Mouse (Mus musculus) CH12.LX (cell line): ENCODE results near the gene Exoc6b. TPM values are rescaled to one million over a fixed set of nuclear protein-coding genes. Genes with fewer than 3 reads are reported as not detected.

Experiments used
- DNase-seq: peaks from one replicate; pipeline ENCODE4 v3.0.0-alpha.2; 2013; ENCODE audit errors: extremely low read depth
- H3K27ac ChIP-seq: 2 replicates; pipeline ENCODE4 v1.5.1; 2012; ENCODE audit warnings: low read depth, mild to moderate bottlenecking, control low read depth, moderate library complexity; ENCODE audit not compliant: insufficient read depth
- H3K27me3 ChIP-seq: replicated peaks from 2 replicates; pipeline ENCODE3; 2012; ENCODE audit warnings: inconsistent platforms
- H3K36me3 ChIP-seq, 2 experiments: replicated peaks in 1 of 2; 2 replicates each; pipeline versions ENCODE3 to v1.6.1; 2012; ENCODE audit warnings: inconsistent platforms in 1 of 2, low read length in 1 of 2, mild to moderate bottlenecking in 1 of 2, mixed read lengths in 1 of 2, moderate library complexity in 1 of 2; ENCODE audit not compliant: control insufficient read depth in 1 of 2, insufficient read depth in 1 of 2
- H3K4me1 ChIP-seq, 2 experiments: 2 replicates each; pipeline ENCODE4 v1.6.1; 2012; ENCODE audit warnings: inconsistent platforms in 1 of 2, moderate library complexity in 1 of 2; ENCODE audit not compliant: insufficient read depth in 2 of 2, control insufficient read depth in 1 of 2
- H3K4me2 ChIP-seq: 2 replicates; pipeline ENCODE4 v1.6.1; 2012; ENCODE audit warnings: low read depth, mild to moderate bottlenecking, control low read depth; ENCODE audit not compliant: poor library complexity, insufficient read depth, severe bottlenecking
- H3K4me3 ChIP-seq, 3 experiments: fragments of 150-350 bp in 1 of 3; sonication (generic) in 1 of 3; replicated peaks in 1 of 3; 2 replicates each; pipeline versions ENCODE3 to v1.5.1; 2011 to 2012; ENCODE audit warnings: low read depth in 2 of 3, low read length in 2 of 3, mild to moderate bottlenecking in 2 of 3, moderate library complexity in 2 of 3, control low read depth in 1 of 3, improper control_type of control experiment in 1 of 3, inconsistent platforms in 1 of 3, mixed read lengths in 1 of 3; ENCODE audit not compliant: poor library complexity in 1 of 3
- H3K79me2 ChIP-seq: replicated peaks from 2 replicates; pipeline ENCODE4 v1.6.1; 2012; ENCODE audit warnings: mild to moderate bottlenecking, moderate library complexity; ENCODE audit not compliant: control insufficient read depth, poor library complexity, insufficient read depth, severe bottlenecking; ENCODE audit errors: extremely low read depth
- H3K9ac ChIP-seq: 2 replicates; pipeline ENCODE4 v1.6.1; 2012; ENCODE audit warnings: low read depth, mild to moderate bottlenecking, control low read depth, moderate library complexity; ENCODE audit not compliant: insufficient read depth
- H3K9me3 ChIP-seq: replicated peaks from 2 replicates; pipeline ENCODE3; 2012; ENCODE audit warnings: low read length, inconsistent platforms, mixed read lengths
- BHLHE40 ChIP-seq: IDR thresholded peaks from 2 replicates; pipeline ENCODE4 v1.6.1; 2011; ENCODE audit warnings: mild to moderate bottlenecking, low read depth, low read length, improper control_type of control experiment
- CHD1 ChIP-seq: IDR thresholded peaks from 2 replicates; pipeline ENCODE4 v1.6.1; 2012; ENCODE audit warnings: low read depth, low read length, improper control_type of control experiment, inconsistent platforms
- CHD2 ChIP-seq: IDR thresholded peaks from 2 replicates; pipeline ENCODE4 v1.6.1; 2011; ENCODE audit warnings: low read length, improper control_type of control experiment
- CTCF ChIP-seq, 2 experiments: IDR thresholded peaks in 1 of 2; conservative IDR thresholded peaks in 1 of 2; 2 replicates each; pipeline ENCODE4 v1.5.1; 2011 to 2012; ENCODE audit warnings: low read depth in 2 of 2, low read length in 2 of 2, improper control_type of control experiment in 1 of 2, inconsistent platforms in 1 of 2, mild to moderate bottlenecking in 1 of 2, moderate library complexity in 1 of 2
- ELF1 ChIP-seq: IDR thresholded peaks from 2 replicates; pipeline ENCODE4 v1.6.1; 2014; ENCODE audit warnings: low read depth, mild to moderate bottlenecking, inconsistent platforms, low read length, improper control_type of control experiment
- ETS1 ChIP-seq: conservative IDR thresholded peaks from 2 replicates; pipeline ENCODE4 v1.6.1; 2012; ENCODE audit warnings: low read depth, mild to moderate bottlenecking, inconsistent platforms, low read length, improper control_type of control experiment, moderate library complexity
- HCFC1 ChIP-seq: IDR thresholded peaks from 2 replicates; pipeline ENCODE4 v1.6.1; 2012; ENCODE audit warnings: low read depth, mild to moderate bottlenecking, inconsistent platforms, low read length, improper control_type of control experiment
- MAFK ChIP-seq: IDR thresholded peaks from 2 replicates; pipeline ENCODE4 v1.6.1; 2011; ENCODE audit warnings: low read length, improper control_type of control experiment; ENCODE audit not compliant: insufficient replicate concordance
- MAX ChIP-seq: IDR thresholded peaks from 2 replicates; pipeline ENCODE4 v1.6.1; 2011; ENCODE audit warnings: low read length, improper control_type of control experiment
- MAZ ChIP-seq: IDR thresholded peaks from 2 replicates; pipeline ENCODE4 v1.6.1; 2012; ENCODE audit warnings: low read depth, mild to moderate bottlenecking, inconsistent platforms, low read length, improper control_type of control experiment, moderate library complexity
- MYC ChIP-seq: IDR thresholded peaks from 2 replicates; pipeline ENCODE4 v1.6.1; 2011; ENCODE audit warnings: low read depth, mild to moderate bottlenecking, improper control_type of control experiment, low read length
- NRF1 ChIP-seq: IDR thresholded peaks from 2 replicates; pipeline ENCODE4 v1.6.1; 2014; ENCODE audit warnings: low read depth, mild to moderate bottlenecking, inconsistent platforms, low read length, improper control_type of control experiment, moderate library complexity
- POLR2A ChIP-seq: IDR thresholded peaks from 2 replicates; pipeline ENCODE4 v1.6.1; 2011; ENCODE audit warnings: low read depth, mild to moderate bottlenecking, improper control_type of control experiment, low read length
- RAD21 ChIP-seq: IDR thresholded peaks from 2 replicates; pipeline ENCODE4 v1.6.1; 2011; ENCODE audit warnings: low read depth, mild to moderate bottlenecking, low read length, improper control_type of control experiment, moderate library complexity
- RCOR1 ChIP-seq: conservative IDR thresholded peaks from 2 replicates; pipeline ENCODE4 v1.6.1; 2012; ENCODE audit warnings: low read depth, mild to moderate bottlenecking, inconsistent platforms, low read length, improper control_type of control experiment
- SIN3A ChIP-seq: IDR thresholded peaks from 2 replicates; pipeline ENCODE4 v1.6.1; 2012; ENCODE audit warnings: low read length, improper control_type of control experiment, inconsistent platforms
- SMC3 ChIP-seq: IDR thresholded peaks from 2 replicates; pipeline ENCODE4 v1.6.1; 2011; ENCODE audit warnings: low read depth, low read length, improper control_type of control experiment
- TBP ChIP-seq: conservative IDR thresholded peaks from 2 replicates; pipeline ENCODE4 v1.6.1; 2011; ENCODE audit warnings: low read depth, low read length, improper control_type of control experiment
- TCF12 ChIP-seq: IDR thresholded peaks from 2 replicates; pipeline ENCODE4 v1.6.1; 2014; ENCODE audit warnings: low read depth, mild to moderate bottlenecking, inconsistent platforms, low read length, improper control_type of control experiment
- UBTF ChIP-seq: IDR thresholded peaks from 2 replicates; pipeline ENCODE4 v1.6.1; 2012; ENCODE audit warnings: low read depth, mild to moderate bottlenecking, inconsistent platforms, low read length, improper control_type of control experiment, moderate library complexity
- USF1 ChIP-seq: IDR thresholded peaks from 2 replicates; pipeline ENCODE4 v1.6.1; 2014; ENCODE audit warnings: low read depth, mild to moderate bottlenecking, inconsistent platforms, low read length, improper control_type of control experiment
- USF2 ChIP-seq: conservative IDR thresholded peaks from 2 replicates; pipeline ENCODE4 v1.6.1; 2011; ENCODE audit warnings: low read depth, low read length, improper control_type of control experiment
- ZC3H11A ChIP-seq: IDR thresholded peaks from 2 replicates; pipeline ENCODE4 v1.6.1; 2012; ENCODE audit warnings: low read depth, mild to moderate bottlenecking, inconsistent platforms, low read length, improper control_type of control experiment
- ZKSCAN1 ChIP-seq: IDR thresholded peaks from 2 replicates; pipeline ENCODE4 v1.6.1; 2012; ENCODE audit warnings: low read depth, inconsistent platforms, low read length, improper control_type of control experiment, borderline replicate concordance
- ZNF384 ChIP-seq: IDR thresholded peaks from 2 replicates; pipeline ENCODE4 v1.6.1; 2012; ENCODE audit warnings: low read depth, low read length, improper control_type of control experiment, inconsistent platforms
- dilution Hi-C: fragments of 300-500 bp; cut with MboI; formaldehyde crosslinking; loops from 2 replicates; pipeline ENCODE4 v1.14.3; 2020; ENCODE audit warnings: low sequenced_read_pairs; ENCODE audit not compliant: extremely low pct_unique_long_range_greater_than_20kb, extremely low pct_ligation_motif_present
- in situ Hi-C: fragments of 300-500 bp; cut with MboI; formaldehyde crosslinking; loops from 3 replicates; pipeline ENCODE4 v1.14.3; 2019; ENCODE audit warnings: low sequenced_read_pairs, low pct_ligation_motif_present, low pct_unique_long_range_greater_than_20kb, mixed read lengths
- polyA plus RNA-seq: library from polyadenylated mRNA; unstranded; fragments of >175 nt; gene quantifications from 2 replicates; pipeline ENCODE4 v1.2.1, GENCODE M21; 2012; ENCODE audit warnings: low read depth; ENCODE audit not compliant: insufficient read length
- total RNA-seq, 2 experiments: library from RNA; depleted of rRNA; stranded (reverse); fragments of 300-350 nt in 1 of 2; fragments of >200 nt in 1 of 2; gene quantifications; 2 replicates each; pipeline ENCODE4 v1.2.3; 2012 to 2014

Gene Exoc6b
- total and polyA plus RNA-seq, 3 experiments, result 1.7 to 5.2 (median 3.5) TPM

DNA sequence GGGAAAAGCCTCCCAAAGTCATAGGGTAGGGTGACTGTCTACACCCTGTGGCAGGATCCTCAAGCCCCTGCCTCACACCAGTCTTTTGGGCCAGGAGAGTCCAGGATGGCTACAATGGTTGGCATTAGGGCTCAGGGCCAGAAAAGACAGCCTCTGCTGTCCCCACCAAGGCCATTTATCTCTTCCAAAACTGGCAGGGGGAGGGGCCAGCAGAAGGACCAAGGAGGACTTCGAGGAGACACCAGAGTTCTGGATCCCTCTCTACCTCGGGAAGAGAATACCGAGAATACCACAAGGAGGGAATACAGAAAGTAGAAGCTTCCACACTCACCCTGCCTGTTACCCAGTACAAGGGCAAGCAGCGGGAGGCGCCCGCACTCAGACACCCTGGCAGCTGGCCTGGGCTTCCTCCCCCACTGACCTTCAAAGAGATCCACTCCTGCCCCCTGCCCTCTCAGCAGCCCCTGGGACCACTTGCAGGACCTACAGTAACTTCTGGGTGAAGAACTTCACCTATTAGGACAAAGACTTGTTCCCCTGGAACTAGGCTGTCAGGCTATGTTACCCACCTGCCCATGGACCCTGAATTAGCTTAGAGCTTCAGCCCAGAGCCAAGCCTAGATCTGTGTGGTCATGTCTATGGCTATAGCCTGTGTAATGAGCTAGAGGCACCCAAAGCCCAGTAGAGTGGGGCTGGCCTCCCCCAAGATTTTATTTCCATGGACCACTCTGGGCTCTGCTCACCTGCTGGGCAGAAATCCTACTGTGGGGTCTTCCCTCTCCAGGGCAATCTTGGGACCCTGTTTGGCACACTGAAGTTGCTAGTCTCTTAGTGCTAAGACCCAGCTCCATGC lies 488.1 kb downstream of the Exoc6b start:
- no peak for DNase-seq
- no peaks in the 10 kb centered on the region for H3K79me2 ChIP-seq
- H3K4me2 ChIP-seq, result no peak overlapping the region
- no peak overlapping the region for H3K4me3 ChIP-seq
- in situ Hi-C loops, result loop anchor here (10.0 to 25.0 kb wide), 3 partner anchors 169 to 486 kb away; no protein-coding TSS in a partner anchor
- peaks cover 0 to 11% of the 10 kb centered on the region in 2 experiments; a peak in 2 of 4 replicates for H3K4me1 ChIP-seq
- no peak overlapping the region for H3K27ac ChIP-seq
- TF ChIP-seq ZNF384, result no peak
- no peak for TF ChIP-seq USF1
- no peak for TF ChIP-seq RCOR1
- no peak for TF ChIP-seq SMC3
- TF ChIP-seq CHD2, result no peak
- no peak for TF ChIP-seq ZC3H11A
- TF ChIP-seq ELF1, result no peak
- no peak for TF ChIP-seq SIN3A
- TF ChIP-seq CHD1, result no peak
- TF ChIP-seq MYC, result no peak
- TF ChIP-seq CTCF (conservative IDR thresholded peaks at IDR 0.05 in 1 of 2, IDR thresholded peaks at IDR 0.05 in 1 of 2; ENCODE audit: low read depth in 2 of 2, low read length in 2 of 2), result no peak
- TF ChIP-seq TCF12, result no peak
- TF ChIP-seq HCFC1, result no peak
- TF ChIP-seq ETS1, result no peak
- TF ChIP-seq NRF1, result no peak
- no peak for TF ChIP-seq TBP
- no peak overlapping the region for H3K9ac ChIP-seq
- no peaks in the 10 kb centered on the region for H3K36me3 ChIP-seq
- dilution Hi-C loops, result no loop called here
- peaks cover 25% of the 10 kb centered on the region for H3K9me3 ChIP-seq
- H3K27me3 ChIP-seq, result peaks cover 83% of the 10 kb centered on the region

DNA sequence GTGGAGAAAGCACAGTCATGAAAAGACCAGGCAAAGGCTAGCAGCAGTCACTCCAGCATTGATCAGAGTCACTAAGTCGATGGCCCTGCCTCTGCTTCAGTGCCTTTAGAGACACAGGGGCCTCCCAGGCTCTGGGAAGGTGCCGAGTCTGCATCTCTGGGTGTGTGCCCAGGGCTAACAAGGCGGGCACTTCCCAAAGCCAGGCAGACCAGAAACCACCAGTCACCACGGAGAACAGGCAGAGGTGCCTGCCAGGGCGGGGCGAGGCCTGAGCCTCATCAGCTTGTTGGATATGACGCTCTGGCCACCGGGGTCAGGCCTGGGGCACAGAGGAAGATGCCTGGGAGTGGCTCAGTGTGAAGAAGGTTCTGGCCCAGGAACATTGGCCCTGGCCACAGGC lies 489.8 kb downstream of the Exoc6b start:
- TF ChIP-seq POLR2A (no peak), MAZ (no peak), RCOR1 (no peak), UBTF (no peak), SMC3 (no peak), BHLHE40 (no peak), MAFK (no peak), CHD2 (no peak), SIN3A (no peak), ZC3H11A (no peak), ZKSCAN1 (no peak), TCF12 (no peak), USF1 (no peak), USF2 (no peak), MAX (no peak), RAD21 (no peak), TBP (no peak)
- H3K4me3 ChIP-seq, result no peak overlapping the region
- no peak for DNase-seq
- peaks cover 96% of the 10 kb centered on the region for H3K27me3 ChIP-seq
- peaks cover 10% of the 10 kb centered on the region for H3K9me3 ChIP-seq
- no peak overlapping the region for H3K9ac ChIP-seq
- H3K27ac ChIP-seq, result no peak overlapping the region
- no peak overlapping the region for H3K4me2 ChIP-seq
- H3K79me2 ChIP-seq, result no peaks in the 10 kb centered on the region
- peaks cover 0 to 11% of the 10 kb centered on the region in 2 experiments; a peak in 2 of 4 replicates for H3K4me1 ChIP-seq
- H3K36me3 ChIP-seq, result no peaks in the 10 kb centered on the region
- dilution Hi-C loops, result no loop called here
- in situ Hi-C loops, result loop anchor here (25.0 kb wide), 2 partner anchors 167 to 333 kb away; no protein-coding TSS in a partner anchor
